9 mouse cellular contexts compared by ENCODE assay signal in the genomic region with DNA sequence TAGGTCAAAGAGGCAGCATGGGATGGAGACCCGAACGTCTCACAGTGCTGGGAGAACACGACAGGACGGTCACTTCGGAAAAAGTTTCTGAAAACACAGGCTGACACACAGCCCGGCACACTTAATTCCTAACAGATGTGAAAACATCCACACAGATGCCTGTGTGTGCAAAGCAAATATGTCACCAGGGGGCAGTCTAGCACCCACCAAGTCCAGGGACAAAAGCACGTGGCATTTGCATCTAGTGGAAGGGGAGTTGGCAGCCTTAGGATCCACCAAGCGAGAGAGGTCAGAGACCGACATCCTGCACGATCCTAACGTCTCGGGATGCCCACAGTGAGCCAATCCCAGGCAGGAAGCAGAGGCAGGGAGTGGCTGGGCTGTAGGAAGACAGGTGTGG.
DNase-seq lines count a peak whose midpoint lies in the region; ATAC-seq and TF ChIP-seq lines count a peak whose summit lies in the region.
"Had no signal": no experiment of that assay in that cellular context is flagged by ENCODE, and none has a peak within 500 bp of the region (broad histone marks: within the 10 kb centered on the region; RNA-seq: fewer than 3 reads in every experiment).

No protein-coding gene starts in this region.

- H3K4me2 ChIP-seq in liver, embryonic 11.5 days = no peak overlapping the region
- no peak overlapping the region for H3K4me2 ChIP-seq in stomach, postnatal 0 days (replicated peaks; ENCODE audit: low read depth)
- H3K4me2 ChIP-seq: limb, embryonic 12.5 days had no signal

- intact Hi-C loops in left cerebral cortex, adult 2 months (cut with DNase I) = no loop called here
- intact Hi-C loops in heart, postnatal 10 days (cut with DNase I) = loop anchor here (2.0 kb wide), 1 partner anchor 142 kb away; no protein-coding TSS in a partner anchor

- no peak for TF ChIP-seq EP300 in stomach, postnatal 0 days (optimal IDR thresholded peaks at IDR 0.05)

- no peaks in the 10 kb centered on the region for H3K9me3 ChIP-seq in liver, embryonic 11.5 days (ENCODE audit: control insufficient read depth, low read length)
- no peaks in the 10 kb centered on the region for H3K9me3 ChIP-seq in stomach, postnatal 0 days (ENCODE audit: control insufficient read depth, low read length)
- H3K9me3 ChIP-seq: limb, embryonic 12.5 days had no signal

- no peaks in the 10 kb centered on the region for H3K27me3 ChIP-seq in liver, embryonic 11.5 days (replicated peaks; ENCODE audit: control insufficient read depth, insufficient read depth, low read length)
- no peaks in the 10 kb centered on the region for H3K27me3 ChIP-seq in stomach, postnatal 0 days (ENCODE audit: control insufficient read depth, insufficient read depth, low read length)
- H3K27me3 ChIP-seq: limb, embryonic 12.5 days had no signal

- DNase-seq in left cerebral cortex, adult 2 months (ENCODE audit: extremely low spot score in 1 of 2, low spot score in 2 of 2) = no peak
- no peak for DNase-seq in left cerebral cortex, adult 8-10 months (ENCODE audit: low spot score in 2 of 2)
- peak; percentile 38 to 65 for DNase-seq in heart, postnatal 10 days
- DNase-seq in liver, embryonic 11.5 days (ENCODE audit: low spot score) = no peak
- DNase-seq in stomach, postnatal 0 days (ENCODE audit: low spot score) = no peak
- DNase-seq in ovary, adult 18-20 months (ENCODE audit: low spot score) = no peak
- no peak for DNase-seq in adrenal gland, postnatal 25 days

- H3K4me3 ChIP-seq in left cerebral cortex, adult 2 months = no peak overlapping the region
- H3K4me3 ChIP-seq in bone marrow macrophage, adult 2 months (ENCODE audit: insufficient read depth, low read length) = no peak overlapping the region
- no peak overlapping the region for H3K4me3 ChIP-seq in liver, embryonic 11.5 days (ENCODE audit: low read depth, low read length)
- no peak overlapping the region for H3K4me3 ChIP-seq in stomach, postnatal 0 days (ENCODE audit: low read depth, low read length)
- H3K4me3 ChIP-seq: limb, embryonic 12.5 days had no signal

- no peaks in the 10 kb centered on the region for H3K4me1 ChIP-seq in bone marrow macrophage, adult 2 months (ENCODE audit: control insufficient read depth, insufficient read depth, low read length)
- no peaks in the 10 kb centered on the region for H3K4me1 ChIP-seq in liver, embryonic 11.5 days (replicated peaks; ENCODE audit: control insufficient read depth, insufficient read depth, low read length)
- no peaks in the 10 kb centered on the region for H3K4me1 ChIP-seq in stomach, postnatal 0 days (replicated peaks; ENCODE audit: control insufficient read depth, insufficient read depth)

- no peak for TF ChIP-seq POLR2A in bone marrow macrophage, adult 2 months (IDR thresholded peaks at IDR 0.05; ENCODE audit: borderline replicate concordance, low read depth, low read length)

- H3K36me3 ChIP-seq in liver, embryonic 11.5 days (ENCODE audit: control insufficient read depth, insufficient read depth, low read length) = peaks cover 17% of the 10 kb centered on the region; the same call in 1 of the 2 replicates
- peaks cover 28% of the 10 kb centered on the region for H3K36me3 ChIP-seq in stomach, postnatal 0 days (ENCODE audit: control insufficient read depth, insufficient read depth, low read length)

- no peak overlapping the region for H3K27ac ChIP-seq in left cerebral cortex, adult 2 months
- no peak overlapping the region for H3K27ac ChIP-seq in bone marrow macrophage, adult 2 months (ENCODE audit: insufficient read depth, low read depth, low read length)
- no peak overlapping the region for H3K27ac ChIP-seq in liver, embryonic 11.5 days (ENCODE audit: low read depth, low read length)
- no peak overlapping the region for H3K27ac ChIP-seq in stomach, postnatal 0 days (replicated peaks)
- H3K27ac ChIP-seq: limb, embryonic 12.5 days had no signal

- peak; percentile 56 for TF ChIP-seq CTCF in left cerebral cortex, adult 2 months (IDR thresholded peaks at IDR 0.05)
- peak; percentile 48; the same call in 1 of the 2 replicates for TF ChIP-seq CTCF in bone marrow macrophage, adult 2 months (IDR thresholded peaks at IDR 0.05; ENCODE audit: low read depth, low read length)
- peak; percentile 80 for TF ChIP-seq CTCF in stomach, postnatal 0 days (IDR thresholded peaks at IDR 0.05; ENCODE audit: low read depth)

- 69% methylated on average over 12 of the region's 12 CpGs for WGBS in liver, embryonic 11.5 days
- WGBS in stomach, postnatal 0 days = 57% methylated on average over 12 of the region's 12 CpGs

- H3K9ac ChIP-seq in liver, embryonic 11.5 days (ENCODE audit: low read depth, low read length) = no peak overlapping the region
- H3K9ac ChIP-seq in stomach, postnatal 0 days (ENCODE audit: low read length) = no peak overlapping the region
- H3K9ac ChIP-seq: limb, embryonic 12.5 days had no signal

- peak; percentile 23; the same call in 1 of the 2 replicates for ATAC-seq in liver, embryonic 11.5 days (replicated peaks; ENCODE audit: low FRiP score)
- ATAC-seq in stomach, postnatal 0 days (ENCODE audit: low FRiP score, low TSS enrichment) = no peak

Comparison
In these comparisons a context has a peak if more than half of its experiments do, and no peak if none do; other contexts are left out.
1. DNase-seq: peak in heart, postnatal 10 days (2 of 2); none in left cerebral cortex, adult 2 months (0 of 2), left cerebral cortex, adult 8-10 months (0 of 2), liver, embryonic 11.5 days (single experiment), stomach, postnatal 0 days (single experiment), ovary, adult 18-20 months (single experiment) and adrenal gland, postnatal 25 days (single experiment).
2. Peak in every context shown above with its lines, with median percentiles within 50 percentile points of each other: CTCF ChIP-seq.